Mouse (Mus musculus) frontal cortex, postnatal 25 days (tissue): ENCODE results near the gene Vapb.

Experiments used
- DNase-seq, 2 experiments: peaks; one replicate each; pipeline ENCODE4 v3.0.0; 2022; ENCODE audit warnings: low spot score in 2 of 2

Vapb gene

GRCm38 (mm10) chr2:173738232-173738631 is 921 bp downstream of the Vapb start:
- no peak for DNase-seq

- DNase-seq = no peak
Observed at GRCm38 (mm10) chr2:173739107-173739506, 1.8 kb downstream of the Vapb start.

- no peak for DNase-seq
Observed at GRCm38 (mm10) chr2:173742090-173742489, 4.8 kb downstream of the Vapb start.

GRCm38 (mm10) chr2:173742744-173743143 is 5.4 kb downstream of the Vapb start:
- DNase-seq = no peak

GRCm38 (mm10) chr2:173744070-173744815 is 6.9 kb downstream of the Vapb start:
- no peak for DNase-seq

GRCm38 (mm10) chr2:173748961-173749659 is 11.8 kb downstream of the Vapb start:
- no peak for DNase-seq

GRCm38 (mm10) chr2:173755433-173756144 is 18.3 kb downstream of the Vapb start:
- no peak for DNase-seq

GRCm38 (mm10) chr2:173757624-173758155 is 20.4 kb downstream of the Vapb start:
- no peak for DNase-seq

- no peak for DNase-seq
Observed at GRCm38 (mm10) chr2:173760607-173761006, 23.3 kb downstream of the Vapb start.

GRCm38 (mm10) chr2:173764629-173765028 is 27.3 kb downstream of the Vapb start:
- DNase-seq = no peak

GRCm38 (mm10) chr2:173767959-173768595 is 30.8 kb downstream of the Vapb start:
- DNase-seq = no peak

GRCm38 (mm10) chr2:173769183-173769582 is 31.9 kb downstream of the Vapb start:
- no peak for DNase-seq

- no peak for DNase-seq
Observed at GRCm38 (mm10) chr2:173770620-173771019, 33.3 kb downstream of the Vapb start.

- DNase-seq = no peak
Observed at GRCm38 (mm10) chr2:173771706-173772105, 34.4 kb downstream of the Vapb start.

GRCm38 (mm10) chr2:173775556-173775955 is 38.2 kb downstream of the Vapb start:
- DNase-seq = no peak

- no peak for DNase-seq
Observed at GRCm38 (mm10) chr2:173776108-173776507, 38.8 kb downstream of the Vapb start.

GRCm38 (mm10) chr2:173780931-173781330 is 43.6 kb downstream of the Vapb start:
- DNase-seq = no peak

- no peak for DNase-seq
Observed at GRCm38 (mm10) chr2:173784366-173784765, 47.1 kb downstream of the Vapb start.

GRCm38 (mm10) chr2:173784884-173785283 is 47.6 kb downstream of the Vapb start:
- no peak for DNase-seq

GRCm38 (mm10) chr2:173789945-173790804 is 52.9 kb downstream of the Vapb start:
- no peak for DNase-seq
